Mouse (Mus musculus) cerebellum, adult 11 months (tissue): ENCODE results near the gene Lysmd1.
"Not testable (repeated sequence)": the region's sequence is repeated elsewhere in the genome, so short reads cannot be mapped to it uniquely, and the experiment has no call there.

ENCODE experiments used
- DNase-seq: peaks from one replicate; pipeline ENCODE4 v3.0.0; 2022

Gene Lysmd1

GRCm38 (mm10) chr3:95133680-95134101 is at the start of gene Lysmd1, which contains the start of gene Scnm1:
Gene Lysmd1 (plus strand): TSS chr3:95134088.
Gene Scnm1 (minus strand): TSS chr3:95134011.
- DNase-seq = peak; percentile 88

GRCm38 (mm10) chr3:95088071-95088470 is 45.8 kb upstream of the Lysmd1 start:
- DNase-seq = no peak

- DNase-seq = no peak
Measured at GRCm38 (mm10) chr3:95100854-95101253, 33.0 kb upstream of the Lysmd1 start.

GRCm38 (mm10) chr3:95105121-95105520 is 28.8 kb upstream of the Lysmd1 start:
- no peak for DNase-seq

GRCm38 (mm10) chr3:95105586-95106337 is 28.1 kb upstream of the Lysmd1 start:
- DNase-seq = no peak

GRCm38 (mm10) chr3:95106338-95107117 is 27.4 kb upstream of the Lysmd1 start, which contains the start of gene Pip5k1a:
Gene Pip5k1a (minus strand): TSS chr3:95106930.
- DNase-seq = peak; percentile 96

GRCm38 (mm10) chr3:95107308-95107707 is 26.6 kb upstream of the Lysmd1 start:
- not testable (repeated sequence) for DNase-seq

- DNase-seq = no peak
Measured at GRCm38 (mm10) chr3:95107898-95108297, 26.0 kb upstream of the Lysmd1 start.

- DNase-seq = peak; percentile 80
Measured at GRCm38 (mm10) chr3:95110911-95111726, 22.8 kb upstream of the Lysmd1 start, which contains the start of gene Vps72. Gene Vps72 (plus strand): TSS chr3:95111022.

GRCm38 (mm10) chr3:95112760-95113159 is 21.1 kb upstream of the Lysmd1 start:
- no peak for DNase-seq

GRCm38 (mm10) chr3:95117751-95118150 is 16.1 kb upstream of the Lysmd1 start:
- DNase-seq = no peak

- no peak for DNase-seq
Measured at GRCm38 (mm10) chr3:95121580-95121979, 12.3 kb upstream of the Lysmd1 start.

GRCm38 (mm10) chr3:95124246-95124645 is 9.6 kb upstream of the Lysmd1 start, which contains the start of gene Tmod4:
Gene Tmod4 (plus strand): TSS chr3:95124476.
- DNase-seq = no peak

- no peak for DNase-seq
Measured at GRCm38 (mm10) chr3:95124972-95125371, 8.9 kb upstream of the Lysmd1 start.

GRCm38 (mm10) chr3:95129226-95129651 is 4.6 kb upstream of the Lysmd1 start:
- peak; percentile 50 for DNase-seq

GRCm38 (mm10) chr3:95130081-95130480 is 3.8 kb upstream of the Lysmd1 start:
- DNase-seq = no peak

GRCm38 (mm10) chr3:95132389-95132788 is 1.5 kb upstream of the Lysmd1 start:
- not testable (repeated sequence) for DNase-seq

- DNase-seq = no peak
Measured at GRCm38 (mm10) chr3:95133176-95133575, 712 bp upstream of the Lysmd1 start.

GRCm38 (mm10) chr3:95134133-95134532 is 245 bp downstream of the Lysmd1 start:
- DNase-seq = not testable (repeated sequence)

GRCm38 (mm10) chr3:95135023-95135422 is 1.1 kb downstream of the Lysmd1 start:
- DNase-seq = peak; percentile 55

GRCm38 (mm10) chr3:95135433-95136052 is 1.7 kb downstream of the Lysmd1 start:
- DNase-seq = no peak

- DNase-seq = no peak
Measured at GRCm38 (mm10) chr3:95136336-95136735, 2.4 kb downstream of the Lysmd1 start.
